Mouse (Mus musculus): ENCODE measurements around the gene Otor.

DNA sequence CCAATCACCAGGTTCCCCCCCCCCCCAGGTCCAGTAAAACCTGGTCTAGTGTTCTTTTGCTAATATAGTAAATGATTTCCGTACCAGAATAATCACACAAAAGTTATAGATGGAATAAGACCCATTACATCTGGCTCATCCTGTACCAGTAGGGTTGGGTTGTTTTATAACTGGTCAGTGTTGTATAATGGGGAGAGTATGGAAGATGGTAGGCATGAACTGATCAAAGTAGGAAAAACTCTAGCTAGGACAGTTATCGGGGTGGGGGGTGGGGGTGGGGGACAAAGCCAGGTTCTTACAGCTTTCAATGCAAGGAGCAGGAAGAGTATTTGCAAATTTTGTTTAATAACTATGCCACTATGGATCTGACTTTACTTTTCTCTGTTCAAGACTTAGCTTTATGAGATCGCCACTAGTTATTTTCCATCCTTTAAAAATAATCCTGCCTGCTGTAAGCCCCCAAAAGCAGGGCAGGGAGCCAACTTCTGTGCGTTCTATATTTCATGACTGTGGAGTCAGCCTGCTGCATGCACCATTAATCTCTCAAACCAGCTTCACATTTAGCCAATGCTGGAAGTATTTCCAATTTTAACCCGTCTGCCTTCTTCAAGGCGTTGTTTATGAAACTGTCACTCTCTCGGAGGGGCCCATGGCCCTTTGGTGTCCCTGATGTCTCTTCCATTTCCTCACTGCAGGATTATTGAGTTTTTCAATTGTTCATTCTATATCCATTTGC, 43.8 kb upstream of the Otor start:
- TF ChIP-seq CTCF (IDR thresholded peaks at IDR 0.05; ENCODE audit: borderline replicate concordance, control insufficient read depth, extremely low read depth, insufficient read depth, low read length, poor library complexity) (no peak), POLR2A (IDR thresholded peaks at IDR 0.05; ENCODE audit: control insufficient read depth, extremely low read depth, insufficient read depth, low read length, poor library complexity) (no peak)
